Mouse (Mus musculus) forebrain, embryonic 11.5 days (tissue): ENCODE data around the gene Msi1. TPM values are rescaled to one million over a fixed set of nuclear protein-coding genes. Genes with fewer than 3 reads are reported as not detected.
"Not testable (repeated sequence)": the region's sequence is repeated elsewhere in the genome, so short reads cannot be mapped to it uniquely, and the experiment has no call there.

Experiments used
- ATAC-seq: fragments of 200-750 bp; cut with Nextera tagmentation; replicated peaks from 2 replicates; pipeline ENCODE4 v1.8.0; 2017; ENCODE audit warnings: moderate TSS enrichment; ENCODE audit not compliant: low FRiP score
- DNase-seq: peaks from one replicate; pipeline ENCODE4 v3.0.0-alpha.2; 2017; ENCODE audit warnings: low spot score
- H3K27ac ChIP-seq: fragments of 300-500 bp; sonication (generic); 2 replicates; pipeline ENCODE4 v1.5.1; 2014; ENCODE audit warnings: low read depth, low read length
- H3K27me3 ChIP-seq: fragments of 300-500 bp; sonication (generic); 2 replicates; pipeline ENCODE4 v1.6.1; 2014; ENCODE audit warnings: mild to moderate bottlenecking, low read length, mixed read lengths; ENCODE audit not compliant: control insufficient read depth, insufficient read depth
- H3K36me3 ChIP-seq: fragments of 300-500 bp; sonication (generic); 2 replicates; pipeline ENCODE4 v1.6.1; 2014; ENCODE audit warnings: mild to moderate bottlenecking, low read length, moderate library complexity, mixed read lengths; ENCODE audit not compliant: control insufficient read depth, insufficient read depth
- H3K4me1 ChIP-seq: fragments of 300-500 bp; sonication (generic); replicated peaks from 2 replicates; pipeline ENCODE4 v1.6.1; 2014; ENCODE audit warnings: low read length, mixed read lengths; ENCODE audit not compliant: control insufficient read depth, insufficient read depth
- H3K4me2 ChIP-seq: fragments of 300-500 bp; sonication (generic); 2 replicates; pipeline ENCODE4 v1.6.1; 2014; ENCODE audit warnings: low read depth, mild to moderate bottlenecking, low read length, moderate library complexity, mixed read lengths; ENCODE audit not compliant: severe bottlenecking
- H3K4me3 ChIP-seq: fragments of 300-500 bp; sonication (generic); 2 replicates; pipeline ENCODE4 v1.5.1; 2014; ENCODE audit warnings: low read depth, low read length
- H3K9ac ChIP-seq: fragments of 300-500 bp; sonication (generic); 2 replicates; pipeline ENCODE4 v1.6.1; 2014; ENCODE audit warnings: low read length
- H3K9me3 ChIP-seq: fragments of 300-500 bp; sonication (generic); 2 replicates; pipeline ENCODE4 v1.6.1; 2016; ENCODE audit warnings: low read length, mixed read lengths; ENCODE audit not compliant: control insufficient read depth
- WGBS: fragments of 180-500 bp; shearing (Covaris S2); extraction: QIAGEN DNeasy Blood & Tissue Kit; methylation state at CpG from one replicate; pipeline ENCODE4 v1.1.7; 2014; 5-methylcytosine and 5-hydroxymethylcytosine counted together
- polyA plus RNA-seq: library from polyadenylated mRNA; unstranded; fragments of >200 nt; fragmentation: Nextera tagmentation; extraction: Ambion mirVana; gene quantifications from 2 replicates; pipeline ENCODE4 v1.2.1, GENCODE M21; 2014

Msi1 gene
- polyA plus RNA-seq, 1 experiment from 2014 or later: 219 TPM

- ATAC-seq: no peak
- Histone ChIP-seq H3K4me1 (peaks cover 4% of the 10 kb centered on the region; the same call in 1 of the 2 replicates), H3K27ac (no peak overlapping the region), H3K27me3 (no peaks in the 10 kb centered on the region), H3K4me2 (no peak overlapping the region), H3K4me3 (no peak overlapping the region), H3K36me3 (no peaks in the 10 kb centered on the region), H3K9ac (no peak overlapping the region), H3K9me3 (no peaks in the 10 kb centered on the region)
- 81% methylated on average over 5 of the region's 5 CpGs for WGBS
- DNase-seq: no peak
Observed at GRCm38 (mm10) chr5:115493441-115493840, 64.0 kb downstream of the Msi1 start.

DNA sequence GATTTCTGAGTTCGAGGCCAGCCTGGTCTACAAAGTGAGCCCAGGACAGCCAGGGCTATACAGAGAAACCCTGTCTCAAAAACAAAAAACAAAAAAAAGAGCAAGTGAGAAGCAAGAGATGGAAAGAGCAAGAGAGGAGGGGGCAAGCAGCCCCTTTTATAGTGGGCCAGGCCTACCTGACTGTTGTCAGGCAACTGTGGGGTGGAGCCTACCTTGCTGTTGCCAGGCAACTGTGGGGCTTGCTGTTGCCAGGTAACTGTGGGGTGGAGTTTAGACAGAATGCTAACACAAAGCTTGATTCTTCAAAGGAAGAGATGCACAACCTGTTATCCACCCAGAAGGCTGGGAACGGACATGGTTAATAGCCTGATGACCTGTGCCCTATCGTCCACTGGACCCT is 66.2 kb downstream of the Msi1 start:
- not testable (repeated sequence) for H3K27ac ChIP-seq, H3K4me3 ChIP-seq, ATAC-seq, DNase-seq, H3K4me2 ChIP-seq, H3K4me1 ChIP-seq, H3K27me3 ChIP-seq, H3K9me3 ChIP-seq, H3K36me3 ChIP-seq, H3K9ac ChIP-seq
- WGBS: 83% methylated on average over 3 of the region's 3 CpGs

GRCm38 (mm10) chr5:115497033-115497432 is 67.6 kb downstream of the Msi1 start:
- peaks cover under 1% of the 10 kb centered on the region; the same call in 1 of the 2 replicates for H3K4me1 ChIP-seq
- H3K4me2 ChIP-seq: no peak overlapping the region
- H3K27me3 ChIP-seq: no peaks in the 10 kb centered on the region
- no peak overlapping the region for H3K27ac ChIP-seq
- H3K9ac ChIP-seq: no peak overlapping the region
- 80% methylated on average over 7 of the region's 7 CpGs for WGBS
- no peaks in the 10 kb centered on the region for H3K9me3 ChIP-seq
- DNase-seq (no peak), ATAC-seq (no peak)
- no peaks in the 10 kb centered on the region for H3K36me3 ChIP-seq
- no peak overlapping the region for H3K4me3 ChIP-seq

- Histone ChIP-seq H3K4me2 (no peak overlapping the region), H3K27ac (no peak overlapping the region), H3K36me3 (no peaks in the 10 kb centered on the region), H3K4me3 (no peak overlapping the region), H3K27me3 (no peaks in the 10 kb centered on the region), H3K4me1 (no peaks in the 10 kb centered on the region), H3K9me3 (no peaks in the 10 kb centered on the region), H3K9ac (no peak overlapping the region)
- 69% methylated on average over 9 of the region's 9 CpGs for WGBS
- ATAC-seq (no peak), DNase-seq (no peak)
Observed at GRCm38 (mm10) chr5:115498307-115499240, 69.2 kb downstream of the Msi1 start.

DNA sequence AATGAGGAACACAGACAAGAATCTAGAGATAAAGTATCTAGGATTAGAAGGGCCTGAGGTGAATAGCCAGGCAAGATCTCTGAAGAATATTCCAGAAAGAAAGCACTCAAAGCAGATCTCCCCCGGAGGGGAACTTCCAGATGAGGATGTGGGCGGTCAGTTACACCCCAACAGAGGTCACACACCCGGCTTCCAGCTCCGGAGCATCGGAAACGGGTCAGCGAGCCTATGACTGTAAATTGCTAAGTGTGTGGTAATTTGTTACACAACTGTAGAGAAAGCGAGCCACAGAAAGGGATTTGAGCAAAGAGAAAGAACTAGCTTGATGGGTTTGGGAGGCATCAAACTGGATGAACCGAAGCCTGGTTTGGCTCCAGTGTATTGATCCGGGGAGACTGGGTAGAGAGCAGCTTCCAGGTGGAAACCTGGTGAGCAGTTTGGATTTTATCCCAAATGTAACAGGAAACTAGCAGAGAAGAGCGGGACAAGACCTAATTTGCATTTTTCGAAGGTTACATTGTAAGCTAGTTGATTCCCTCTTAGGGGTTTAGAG is 71.1 kb downstream of the Msi1 start:
- Histone ChIP-seq H3K9me3 (no peaks in the 10 kb centered on the region), H3K4me2 (no peak overlapping the region), H3K9ac (no peak overlapping the region), H3K27ac (no peak overlapping the region), H3K4me1 (no peaks in the 10 kb centered on the region), H3K36me3 (no peaks in the 10 kb centered on the region), H3K4me3 (no peak overlapping the region), H3K27me3 (no peaks in the 10 kb centered on the region)
- 84% methylated on average over 12 of the region's 12 CpGs for WGBS
- DNase-seq: no peak
- ATAC-seq: no peak

DNA sequence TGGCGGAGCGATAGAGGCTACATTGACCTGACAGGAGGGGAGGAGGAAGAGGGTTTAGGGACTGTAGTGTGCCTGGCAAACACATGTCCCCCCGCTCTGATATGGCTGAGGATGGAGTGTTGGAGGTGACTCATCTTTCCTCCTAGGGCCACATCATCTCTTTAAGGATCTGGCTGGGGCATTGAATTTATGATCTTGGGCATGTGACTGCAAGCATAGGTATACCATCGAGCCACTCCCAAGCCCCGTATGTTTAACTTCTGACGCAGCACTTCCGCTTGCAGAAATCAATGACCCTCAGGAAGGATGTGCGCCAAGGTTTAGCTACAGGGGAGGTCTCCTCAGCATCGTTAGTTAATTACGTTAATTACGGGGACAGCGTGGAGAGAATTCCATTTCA is 73.6 kb downstream of the Msi1 start:
- no peak for DNase-seq
- Histone ChIP-seq H3K36me3 (no peaks in the 10 kb centered on the region), H3K9me3 (no peaks in the 10 kb centered on the region), H3K9ac (no peak overlapping the region), H3K4me1 (peaks cover 10% of the 10 kb centered on the region), H3K4me2 (no peak overlapping the region), H3K4me3 (no peak overlapping the region), H3K27ac (no peak overlapping the region), H3K27me3 (no peaks in the 10 kb centered on the region)
- whole genome bisulfite sequencing: 69% methylated on average over 12 of the region's 12 CpGs
- ATAC-seq: no peak

Other genes with a start within 250 kb of the Msi1 start
- gene Cabp1, start 235.2 kb upstream of the Msi1 start, polyA plus RNA-seq: 1.2 and 1.5 TPM in 2 replicates
- 98.4 and 105 TPM in 2 replicates for gene Pop5, start 193.8 kb upstream of the Msi1 start, polyA plus RNA-seq
- 109 and 110 TPM in 2 replicates for gene Rnf10, start 156.7 kb upstream of the Msi1 start, polyA plus RNA-seq
- 57.1 and 58.2 TPM in 2 replicates for gene Coq5, start 149.9 kb upstream of the Msi1 start, polyA plus RNA-seq
- 1,518 and 1,534 TPM in 2 replicates for gene Dynll1, start 128.6 kb upstream of the Msi1 start, polyA plus RNA-seq
- 373 and 388 TPM in 2 replicates for gene Srsf9, start 102.4 kb upstream of the Msi1 start, polyA plus RNA-seq
- gene Gatc, start 88.4 kb upstream of the Msi1 start, polyA plus RNA-seq: 51.5 and 51.6 TPM in 2 replicates
- 56.4 and 59.4 TPM in 2 replicates for gene Triap1, start 88.4 kb upstream of the Msi1 start, polyA plus RNA-seq
- gene Cox6a1, start 80.6 kb upstream of the Msi1 start, polyA plus RNA-seq: 674 and 731 TPM in 2 replicates
- not detected in 2 replicates for gene Pla2g1b, start 36.7 kb downstream of the Msi1 start, polyA plus RNA-seq
- gene Sirt4, start 55.1 kb downstream of the Msi1 start, polyA plus RNA-seq: 20.6 and 22.0 TPM in 2 replicates
- 11.9 and 12.3 TPM in 2 replicates for gene Pxn, start 77.1 kb downstream of the Msi1 start, polyA plus RNA-seq
- gene Rplp0, start 129.9 kb downstream of the Msi1 start, polyA plus RNA-seq: 1,156 and 1,197 TPM in 2 replicates
- gene Gcn1l1, start 135.7 kb downstream of the Msi1 start, polyA plus RNA-seq: 54.8 and 62.4 TPM in 2 replicates
- gene Rab35, start 202.3 kb downstream of the Msi1 start, polyA plus RNA-seq: 18.1 and 20.3 TPM in 2 replicates